Mouse (Mus musculus) heart, postnatal 0 days (tissue): Measurements from ENCODE around the gene Dhx37.

ENCODE experiments used
- CTCF ChIP-seq: IDR thresholded peaks from 2 replicates; pipeline ENCODE4 v1.5.1; 2016; ENCODE audit warnings: antibody characterized with exemption, control low read depth, low read depth
- EP300 ChIP-seq: IDR thresholded peaks from 2 replicates; pipeline ENCODE4 v1.6.1; 2016; ENCODE audit warnings: antibody characterized with exemption, low read depth

- TF ChIP-seq CTCF (no peak), EP300 (no peak)
These were observed 44.1 kb upstream of the Dhx37 start for GRCm38 (mm10) chr5:125478037-125478436.
